Mouse (Mus musculus) forebrain, embryonic 16.5 days (tissue): Measurements from ENCODE around the gene 4931428F04Rik. TPM values are rescaled to one million over a fixed set of nuclear protein-coding genes. Genes with fewer than 3 reads are reported as not detected.

Source experiments
- ATAC-seq: fragments of 200-750 bp; cut with Nextera tagmentation; 2 replicates; pipeline ENCODE4 v1.8.0; 2017; ENCODE audit warnings: mild to moderate bottlenecking, moderate library complexity
- H3K27ac ChIP-seq: fragments of 300-500 bp; sonication (generic); 2 replicates; pipeline ENCODE4 v1.5.1; 2014; ENCODE audit warnings: low read length, control low read depth
- H3K27me3 ChIP-seq: fragments of 300-500 bp; sonication (generic); replicated peaks from 2 replicates; pipeline ENCODE4 v1.6.1; 2014; ENCODE audit warnings: low read length; ENCODE audit not compliant: control insufficient read depth, insufficient read depth
- H3K36me3 ChIP-seq: fragments of 300-500 bp; sonication (generic); 2 replicates; pipeline ENCODE4 v1.6.1; 2014; ENCODE audit not compliant: control insufficient read depth, insufficient read depth
- H3K4me1 ChIP-seq: fragments of 300-500 bp; sonication (generic); replicated peaks from 2 replicates; pipeline ENCODE4 v1.6.1; 2014; ENCODE audit warnings: low read length; ENCODE audit not compliant: control insufficient read depth, insufficient read depth
- H3K4me2 ChIP-seq: fragments of 300-500 bp; sonication (generic); 2 replicates; pipeline ENCODE4 v1.6.1; 2014; ENCODE audit warnings: mild to moderate bottlenecking, low read length, control low read depth
- H3K4me3 ChIP-seq: fragments of 300-500 bp; sonication (generic); replicated peaks from 2 replicates; pipeline ENCODE4 v1.5.1; 2014; ENCODE audit warnings: mild to moderate bottlenecking, low read length, control low read depth
- H3K9ac ChIP-seq: fragments of 300-500 bp; sonication (generic); replicated peaks from 2 replicates; pipeline ENCODE4 v1.6.1; 2014; ENCODE audit warnings: low read depth, low read length, control low read depth
- H3K9me3 ChIP-seq: fragments of 300-500 bp; sonication (generic); 2 replicates; pipeline ENCODE4 v1.6.1; 2016; ENCODE audit warnings: low read length; ENCODE audit not compliant: control insufficient read depth
- WGBS: fragments of 180-500 bp; shearing (Covaris S2); extraction: QIAGEN DNeasy Blood & Tissue Kit; methylation state at CpG from one replicate; pipeline ENCODE4 v1.1.7; 2014; 5-methylcytosine and 5-hydroxymethylcytosine counted together
- polyA plus RNA-seq: library from polyadenylated mRNA; unstranded; fragments of >200 nt; fragmentation: Nextera tagmentation; extraction: Ambion mirVana; gene quantifications from 2 replicates; pipeline ENCODE4 v1.2.1, GENCODE M21; 2015

The 4931428F04Rik gene
- polyA plus RNA-seq, 1 experiment from 2014 or later, result 125 TPM

GRCm38 (mm10) chr8:105269075-105269458 is 20.6 kb downstream of the 4931428F04Rik start:
- Histone ChIP-seq H3K27me3 (peaks cover 91% of the 10 kb centered on the region), H3K9me3 (peaks cover 3% of the 10 kb centered on the region; the same call in 1 of the 2 replicates), H3K27ac (no peak overlapping the region), H3K9ac (peak overlapping the region; percentile 61), H3K4me3 (peak overlapping the region; percentile 57), H3K36me3 (no peaks in the 10 kb centered on the region), H3K4me1 (peaks cover 33% of the 10 kb centered on the region), H3K4me2 (peak overlapping the region; percentile 90)
- 1% methylated on average over 10 of the region's 10 CpGs for WGBS
- no peak for ATAC-seq

DNA sequence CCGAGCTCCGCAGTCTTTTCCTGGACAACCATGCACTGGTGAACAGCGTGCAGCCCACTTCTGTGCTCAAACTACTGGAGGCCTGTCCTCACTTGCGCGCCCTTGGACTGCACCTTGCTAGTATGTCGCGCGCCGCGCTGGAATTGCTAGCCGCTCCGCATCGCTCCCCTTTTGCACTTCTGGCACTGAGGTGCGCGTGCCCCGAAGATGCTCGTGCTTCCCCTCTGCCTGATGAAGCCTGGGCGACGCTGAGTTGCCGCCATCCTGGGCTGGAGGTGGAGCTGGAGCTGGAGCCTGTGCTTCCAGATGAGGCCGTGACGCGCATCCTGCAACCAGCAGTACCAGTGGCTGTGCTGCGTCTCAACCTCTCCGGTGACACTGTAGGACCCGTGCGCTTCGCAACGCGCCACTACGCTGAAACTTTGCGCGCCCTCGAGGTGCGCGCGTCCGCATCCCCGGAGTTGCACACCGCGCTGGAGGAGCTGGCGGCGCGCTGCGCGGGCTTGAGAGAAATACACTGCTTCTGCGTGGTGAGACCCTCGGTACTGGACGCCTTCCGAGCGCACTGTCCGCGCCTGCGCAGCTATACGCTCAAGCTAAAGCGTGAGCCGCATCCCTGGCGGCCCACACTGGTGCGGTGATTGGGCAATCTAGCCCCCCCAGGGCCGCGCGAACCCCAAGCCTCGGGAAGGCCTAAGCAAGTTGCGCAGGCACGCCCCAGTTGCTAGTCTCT is 21.2 kb downstream of the 4931428F04Rik start:
- H3K36me3 ChIP-seq, result no peaks in the 10 kb centered on the region
- peak overlapping the region; percentile 61 for H3K9ac ChIP-seq
- peak overlapping the region; percentile 57 for H3K4me3 ChIP-seq
- no peak overlapping the region for H3K27ac ChIP-seq
- WGBS, result under 1% methylated on average over 65 of the region's 65 CpGs
- H3K9me3 ChIP-seq, result peaks cover 3% of the 10 kb centered on the region; the same call in 1 of the 2 replicates
- ATAC-seq, result peak; percentile 92
- H3K4me2 ChIP-seq, result peak overlapping the region; percentile 90
- peaks cover 35% of the 10 kb centered on the region for H3K4me1 ChIP-seq
- peaks cover 92% of the 10 kb centered on the region for H3K27me3 ChIP-seq

- Histone ChIP-seq H3K27ac (no peak overlapping the region), H3K4me2 (no peak overlapping the region), H3K9ac (no peak overlapping the region), H3K9me3 (peaks cover 3% of the 10 kb centered on the region; the same call in 1 of the 2 replicates), H3K4me1 (peaks cover 35% of the 10 kb centered on the region), H3K27me3 (peaks cover 79% of the 10 kb centered on the region), H3K4me3 (no peak overlapping the region), H3K36me3 (no peaks in the 10 kb centered on the region)
- WGBS, result 6% methylated on average over 13 of the region's 13 CpGs
- ATAC-seq, result no peak
Measured at GRCm38 (mm10) chr8:105266775-105267174, 22.9 kb downstream of the 4931428F04Rik start.

DNA sequence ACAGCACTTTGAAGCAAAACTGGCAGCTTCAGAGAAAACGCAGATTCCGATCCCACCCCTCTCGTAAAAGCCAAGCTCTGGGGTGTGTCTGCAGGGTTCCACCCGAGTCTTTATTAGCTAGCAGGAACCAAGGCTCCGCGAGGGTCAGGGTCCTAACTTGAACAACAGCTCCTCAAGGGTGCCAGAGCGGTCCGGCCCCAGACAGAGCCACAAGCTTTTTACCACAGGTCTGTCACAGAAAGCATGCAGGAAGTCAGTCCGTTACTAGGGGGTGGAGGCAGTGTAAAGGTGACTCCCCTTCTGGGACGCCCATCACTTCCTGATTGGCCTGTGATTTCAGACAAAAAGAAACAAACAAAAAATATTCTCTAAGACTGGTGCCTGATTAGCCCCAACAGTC is 24.5 kb downstream of the 4931428F04Rik start:
- ATAC-seq, result no peak
- Histone ChIP-seq H3K27me3 (peaks cover 79% of the 10 kb centered on the region), H3K4me2 (peak overlapping the region; percentile 89), H3K27ac (no peak overlapping the region), H3K9ac (no peak overlapping the region; the same call in 1 of the 2 replicates), H3K4me3 (peak overlapping the region; percentile 73), H3K36me3 (no peaks in the 10 kb centered on the region), H3K9me3 (peaks cover 5% of the 10 kb centered on the region), H3K4me1 (peaks cover 29% of the 10 kb centered on the region)
- WGBS, result 16% methylated on average over 10 of the region's 10 CpGs

GRCm38 (mm10) chr8:105264024-105264982 is 25.4 kb downstream of the 4931428F04Rik start, which contains the start of the genes Tradd and Fbxl8:
TSS of gene Tradd (minus strand) at chr8:105264609.
TSS of gene Fbxl8 (plus strand) at chr8:105264648.
- Histone ChIP-seq H3K4me3 (peak within 1 kb of the TSS; percentile 73), H3K4me2 (peak within 1 kb of the TSS; percentile 89), H3K27me3 (peaks cover 78% of the 10 kb centered on the region), H3K9me3 (peaks cover 5% of the 10 kb centered on the region), H3K27ac (no peak within 1 kb of the TSS), H3K9ac (peak within 1 kb of the TSS; percentile 73), H3K4me1 (peaks cover 29% of the 10 kb centered on the region), H3K36me3 (no peaks in the 10 kb centered on the region)
- peak; percentile 34 for ATAC-seq
- under 1% methylated on average over 48 of the region's 54 CpGs for WGBS

- WGBS, result 38% methylated on average over 16 of the region's 16 CpGs
- Histone ChIP-seq H3K27ac (no peak overlapping the region), H3K36me3 (no peaks in the 10 kb centered on the region), H3K27me3 (peaks cover 78% of the 10 kb centered on the region), H3K9ac (no peak overlapping the region), H3K4me1 (peaks cover 29% of the 10 kb centered on the region), H3K4me3 (no peak overlapping the region; the same call in 1 of the 2 replicates), H3K4me2 (no peak overlapping the region), H3K9me3 (peaks cover 5% of the 10 kb centered on the region)
- ATAC-seq, result no peak
Measured at GRCm38 (mm10) chr8:105263244-105263912, 26.3 kb downstream of the 4931428F04Rik start.

- peaks cover 24% of the 10 kb centered on the region for H3K4me1 ChIP-seq
- peaks cover 5% of the 10 kb centered on the region for H3K9me3 ChIP-seq
- no peak overlapping the region for H3K27ac ChIP-seq
- peaks cover 66% of the 10 kb centered on the region for H3K27me3 ChIP-seq
- H3K4me3 ChIP-seq, result no peak overlapping the region
- no peak for ATAC-seq
- H3K9ac ChIP-seq, result no peak overlapping the region
- WGBS, result 87% methylated on average over 12 of the region's 12 CpGs
- H3K36me3 ChIP-seq, result no peaks in the 10 kb centered on the region
- no peak overlapping the region for H3K4me2 ChIP-seq
Measured at GRCm38 (mm10) chr8:105261326-105261980, 28.2 kb downstream of the 4931428F04Rik start.

DNA sequence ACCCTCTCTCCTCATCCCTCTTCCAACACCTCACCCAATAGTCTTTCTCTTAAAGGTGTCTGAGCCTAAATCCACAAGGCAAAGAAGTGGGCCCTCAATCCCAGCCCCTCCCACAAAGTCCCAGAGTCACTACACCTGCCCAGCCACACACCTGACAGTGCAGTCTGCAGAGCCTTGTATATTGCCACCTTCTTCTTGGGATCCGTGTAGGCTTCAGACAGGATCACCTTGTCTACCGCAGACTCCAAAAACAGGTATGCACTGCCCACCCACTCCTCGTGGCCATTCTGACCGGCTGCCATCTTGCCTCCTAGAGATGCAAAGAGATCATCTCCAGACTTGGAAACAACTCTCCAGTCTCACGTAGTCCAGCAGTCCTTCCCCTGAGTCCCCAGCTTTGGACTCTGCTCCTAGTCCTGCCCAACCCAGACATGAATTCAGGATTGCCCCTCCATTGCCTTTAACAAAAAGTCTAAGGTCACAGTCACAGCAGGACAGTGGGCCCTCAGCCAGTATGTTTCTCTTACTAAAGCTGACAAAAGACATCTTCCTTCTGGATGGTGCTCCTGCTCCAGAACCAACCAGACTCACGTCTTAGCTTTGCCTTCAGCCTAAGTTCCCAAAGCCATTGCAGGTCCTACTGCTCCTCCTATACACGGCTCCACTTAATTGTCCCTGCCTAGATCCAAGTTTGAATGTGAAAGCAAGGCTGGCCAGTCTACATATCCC is 29.1 kb downstream of the 4931428F04Rik start:
- Histone ChIP-seq H3K4me2 (no peak overlapping the region), H3K9me3 (peaks cover 2% of the 10 kb centered on the region; the same call in 1 of the 2 replicates), H3K36me3 (no peaks in the 10 kb centered on the region), H3K4me3 (no peak overlapping the region), H3K4me1 (peaks cover 24% of the 10 kb centered on the region), H3K27me3 (peaks cover 60% of the 10 kb centered on the region), H3K27ac (no peak overlapping the region), H3K9ac (no peak overlapping the region)
- ATAC-seq, result no peak
- WGBS, result 58% methylated on average over 7 of the region's 7 CpGs
